Mouse (Mus musculus): Measurements from ENCODE around the gene Ttc7. TPM values are rescaled to one million over a fixed set of nuclear protein-coding genes. Genes with fewer than 3 reads are reported as not detected.

The Ttc7 gene
- polyA plus RNA-seq, 1 experiment from 2014 or later = 5.7 TPM

Other genes with a start within 250 kb of the Ttc7 start
- 13.0 and 13.3 TPM in 2 replicates for gene Socs5, start 175.2 kb upstream of the Ttc7 start, polyA plus RNA-seq (2015; fragmentation: Nextera tagmentation; extraction: Ambion mirVana)
- 48.2 and 50.9 TPM in 2 replicates for gene Mcfd2, start 17.0 kb upstream of the Ttc7 start, polyA plus RNA-seq (2015; fragmentation: Nextera tagmentation; extraction: Ambion mirVana)
- gene Stpg4, start 144.9 kb downstream of the Ttc7 start, polyA plus RNA-seq (2015; fragmentation: Nextera tagmentation; extraction: Ambion mirVana) = not detected in 2 replicates
- 2,223 and 2,271 TPM in 2 replicates for gene Calm2, start 164.0 kb downstream of the Ttc7 start, polyA plus RNA-seq (2015; fragmentation: Nextera tagmentation; extraction: Ambion mirVana)

All from hindbrain, embryonic 13.5 days (tissue).